Mouse (Mus musculus): ENCODE measurements around the gene Zc3h12c.

Zc3h12c gene

GRCm38 (mm10) chr9:52167084-52167483, 1.3 kb downstream of the Zc3h12c start:
- no peak for DNase-seq (ENCODE audit: low read depth, low spot score)

- no peak for DNase-seq (ENCODE audit: low read depth, low spot score)
Observed at GRCm38 (mm10) chr9:52165706-52166090, 2.7 kb downstream of the Zc3h12c start.

DNA sequence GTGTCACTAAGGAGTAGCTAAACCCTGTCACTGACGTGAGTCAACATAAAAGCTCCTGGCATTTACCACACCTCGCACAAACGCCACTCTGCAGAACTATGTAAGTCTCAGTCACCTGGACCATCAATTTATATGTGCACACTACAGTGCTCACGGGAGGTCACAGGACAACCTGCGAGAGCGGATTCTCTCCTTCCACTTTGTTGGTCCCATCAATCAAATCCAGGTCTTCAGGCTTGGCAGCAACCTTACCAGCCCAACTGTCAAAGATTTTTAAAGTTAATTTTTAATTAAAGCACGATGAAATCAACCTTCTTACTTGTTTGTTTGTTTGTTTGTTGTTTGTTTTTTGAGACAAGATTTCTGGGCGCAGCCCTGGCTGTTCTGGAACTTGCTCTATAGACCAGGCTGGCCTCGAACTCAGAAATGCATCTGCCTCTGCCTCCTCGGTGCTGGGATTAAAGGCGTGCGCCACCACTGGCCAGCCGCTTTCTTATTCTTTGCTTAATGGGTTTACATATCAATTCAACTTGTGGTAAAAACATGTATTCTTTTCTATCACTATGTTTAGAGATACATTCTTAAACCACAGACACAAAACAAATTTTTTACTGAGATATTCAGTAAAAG, 3.2 kb downstream of the Zc3h12c start:
- DNase-seq (ENCODE audit: low read depth, low spot score) = no peak

DNA sequence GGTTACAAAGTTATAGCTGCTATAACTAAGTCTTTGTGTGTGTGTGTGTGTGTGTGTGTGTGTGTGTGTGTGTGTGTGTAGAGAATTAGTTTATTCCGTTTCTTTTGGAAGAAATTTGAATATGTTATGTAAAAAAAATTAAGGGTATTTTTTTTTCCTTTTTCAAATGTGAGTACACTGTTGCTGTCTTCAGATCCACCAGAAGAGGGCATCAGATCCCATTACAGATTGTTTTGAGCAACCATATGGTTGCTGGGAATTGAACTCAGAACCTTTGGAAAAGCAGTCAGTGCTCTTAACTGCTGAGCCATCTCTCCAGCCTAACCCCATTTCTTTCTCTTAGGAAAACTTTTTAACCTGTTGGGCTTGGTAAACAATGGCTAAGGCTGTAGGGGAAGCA, 7.9 kb downstream of the Zc3h12c start:
- DNase-seq (ENCODE audit: low read depth, low spot score) = no peak

DNA sequence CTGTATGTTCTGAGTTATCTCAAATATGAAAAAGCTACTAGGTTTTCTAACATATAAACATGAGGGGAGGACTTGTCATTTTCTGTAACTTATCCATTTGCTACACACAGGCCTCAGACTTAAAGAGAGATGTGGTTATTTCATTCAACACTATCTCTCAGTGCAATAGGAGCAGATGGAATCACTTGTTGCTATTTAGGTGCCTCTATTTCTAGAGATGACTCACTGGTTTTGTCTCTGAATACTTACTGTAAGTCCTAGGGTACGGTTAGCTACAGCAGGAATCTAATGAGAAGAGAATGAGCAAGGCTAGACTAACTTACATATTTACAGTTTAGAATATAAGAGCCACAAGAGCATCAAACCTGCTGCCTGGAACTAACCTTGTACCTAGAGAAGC, 9.8 kb downstream of the Zc3h12c start:
- peak; percentile 86 for DNase-seq (ENCODE audit: low read depth, low spot score)

DNA sequence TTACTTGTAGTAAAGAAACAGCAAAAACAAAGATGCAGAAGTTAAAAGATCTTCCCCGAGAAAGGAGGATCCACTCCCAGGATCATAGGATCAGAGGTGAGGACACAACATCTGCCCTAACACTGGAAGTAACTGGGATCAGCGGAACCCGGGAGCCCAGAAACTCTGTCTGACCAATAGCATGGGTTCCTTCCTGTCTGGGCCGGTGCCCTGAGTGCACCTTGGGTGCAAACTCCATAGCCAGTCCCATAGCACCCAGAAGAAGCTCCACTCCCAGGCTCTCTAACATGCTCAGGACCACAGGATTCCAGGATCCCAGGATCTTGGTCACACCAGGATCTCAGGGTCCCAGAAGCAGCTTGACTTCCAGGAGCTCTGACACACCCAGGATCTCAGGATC, 13.0 kb downstream of the Zc3h12c start:
- no peak for DNase-seq (ENCODE audit: low read depth, low spot score)

- no peak for DNase-seq (ENCODE audit: low read depth, low spot score)
Observed at GRCm38 (mm10) chr9:52154253-52154652, 14.1 kb downstream of the Zc3h12c start.

DNA sequence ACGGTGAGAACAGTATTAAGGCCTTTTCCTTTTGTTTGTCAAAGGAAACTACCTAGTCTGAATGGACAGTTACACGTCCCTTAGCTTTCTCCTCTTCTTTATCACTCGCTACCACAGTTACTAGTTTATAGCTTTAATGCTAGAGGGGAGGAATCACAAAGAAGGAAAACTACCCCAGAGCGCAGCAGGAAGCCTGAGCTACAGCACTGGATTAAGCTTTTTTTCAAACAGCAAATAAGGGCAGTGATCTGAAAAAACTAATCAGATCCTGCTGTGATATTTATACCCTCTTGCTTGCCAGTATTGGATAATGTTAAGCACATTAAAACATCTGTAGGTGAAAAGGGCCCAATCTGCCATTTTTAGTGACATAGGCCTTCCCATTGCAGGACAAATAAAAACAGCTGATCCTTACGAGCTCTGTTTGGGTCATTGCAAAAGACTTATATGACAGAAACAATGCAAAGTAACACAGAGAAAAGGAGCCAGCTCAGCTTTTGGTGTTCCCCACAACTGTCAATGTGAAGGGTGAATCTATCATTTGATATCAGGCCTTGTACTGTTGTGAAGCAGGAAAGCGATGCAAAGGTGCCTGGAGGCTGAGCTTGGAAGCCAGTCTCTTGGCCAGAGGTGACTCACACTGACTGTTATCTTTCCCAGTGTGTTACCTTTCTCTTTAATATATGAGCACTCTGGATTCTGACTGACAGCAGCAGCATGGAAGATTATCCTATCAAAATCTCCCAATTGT, 16.1 kb downstream of the Zc3h12c start:
- DNase-seq (ENCODE audit: low read depth, low spot score) = no peak

- DNase-seq (ENCODE audit: low read depth, low spot score) = no peak
Observed at GRCm38 (mm10) chr9:52149768-52150167, 18.6 kb downstream of the Zc3h12c start.

DNA sequence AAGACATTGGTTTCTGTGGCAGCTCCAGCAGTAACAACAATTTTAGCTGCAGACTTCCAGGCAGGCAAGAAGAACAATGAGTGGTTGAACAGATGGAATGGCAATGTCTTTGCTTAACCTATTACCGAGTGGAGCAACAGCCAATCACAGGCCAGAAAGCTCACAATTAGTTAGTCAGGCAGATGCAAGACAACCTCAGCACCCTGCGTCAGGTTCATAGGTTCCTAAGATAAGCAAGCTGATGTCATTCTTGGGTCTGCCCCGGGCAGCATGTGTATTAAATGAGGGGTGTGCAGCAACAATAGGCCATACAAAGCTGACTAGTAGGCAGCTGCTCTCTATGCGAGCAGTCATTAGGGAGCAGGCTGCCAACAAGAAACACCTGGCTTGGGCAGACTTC, 19.1 kb downstream of the Zc3h12c start:
- peak; percentile 51 for DNase-seq (ENCODE audit: low read depth, low spot score)

- no peak for DNase-seq (ENCODE audit: low read depth, low spot score)
Observed at GRCm38 (mm10) chr9:52148831-52149230, 19.5 kb downstream of the Zc3h12c start.

GRCm38 (mm10) chr9:52148311-52148710, 20.1 kb downstream of the Zc3h12c start:
- no peak for DNase-seq (ENCODE audit: low read depth, low spot score)

DNA sequence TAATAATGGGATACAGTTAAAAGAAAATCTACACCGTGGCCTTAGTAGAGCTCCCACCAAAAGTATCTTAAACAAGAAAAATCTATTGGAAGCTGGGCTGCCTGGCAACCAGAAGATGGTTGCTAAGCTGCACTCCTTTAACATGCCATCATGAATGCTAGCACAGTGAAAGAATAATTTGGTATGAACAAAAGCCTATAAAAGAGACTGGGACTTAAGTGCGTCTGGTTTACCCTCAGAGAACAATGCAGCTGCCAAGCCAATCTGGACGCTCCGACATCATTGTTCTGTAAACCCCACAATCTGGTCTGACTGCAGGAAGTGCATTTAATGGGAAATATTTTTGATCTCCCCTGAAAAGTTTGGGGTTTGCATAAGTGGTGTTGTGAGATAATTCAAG, 22.1 kb downstream of the Zc3h12c start:
- DNase-seq (ENCODE audit: low read depth, low spot score) = peak; percentile 39

DNA sequence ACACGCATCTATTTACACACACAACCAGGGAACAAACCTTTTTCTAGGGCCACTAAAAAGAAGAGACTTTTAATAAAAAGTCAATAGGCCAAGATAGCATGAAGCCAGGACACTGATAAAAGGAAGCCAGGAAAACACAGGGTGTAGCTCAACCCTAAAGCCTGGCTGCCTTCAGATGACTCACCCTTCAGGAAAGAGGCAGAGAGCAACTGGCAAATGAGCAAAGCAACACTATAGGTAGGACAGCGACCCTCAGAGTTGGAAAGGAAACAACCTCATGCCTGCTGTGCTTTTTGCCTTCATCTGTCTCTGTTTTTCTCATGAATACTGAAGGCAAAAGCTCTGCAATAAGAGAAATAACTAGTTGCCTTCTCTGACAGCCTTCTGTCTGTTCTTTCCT, 35.6 kb downstream of the Zc3h12c start:
- DNase-seq (ENCODE audit: low read depth, low spot score) = peak; percentile 66

DNA sequence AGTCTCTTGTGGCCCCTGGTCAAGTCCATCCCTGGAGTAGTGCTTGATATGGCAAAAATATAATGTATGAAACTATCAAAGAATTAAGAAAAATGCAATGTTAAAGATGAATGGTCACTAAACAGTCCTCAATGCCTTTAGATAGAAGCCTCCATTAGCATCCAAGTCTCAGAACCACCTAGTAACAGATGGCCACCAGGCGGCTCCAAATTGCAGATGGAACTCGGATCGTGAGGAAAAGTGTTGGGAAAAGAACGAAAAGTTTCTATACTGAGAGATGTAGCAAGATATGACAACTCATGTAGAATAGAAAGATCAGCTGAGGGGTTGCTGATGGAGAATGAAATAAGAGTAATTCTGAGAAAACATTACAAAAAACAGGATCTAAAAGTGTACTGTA, 38.0 kb downstream of the Zc3h12c start:
- DNase-seq (ENCODE audit: low read depth, low spot score) = peak; percentile 52

GRCm38 (mm10) chr9:52125225-52125624, 43.1 kb downstream of the Zc3h12c start:
- DNase-seq (ENCODE audit: low read depth, low spot score) = no peak

DNA sequence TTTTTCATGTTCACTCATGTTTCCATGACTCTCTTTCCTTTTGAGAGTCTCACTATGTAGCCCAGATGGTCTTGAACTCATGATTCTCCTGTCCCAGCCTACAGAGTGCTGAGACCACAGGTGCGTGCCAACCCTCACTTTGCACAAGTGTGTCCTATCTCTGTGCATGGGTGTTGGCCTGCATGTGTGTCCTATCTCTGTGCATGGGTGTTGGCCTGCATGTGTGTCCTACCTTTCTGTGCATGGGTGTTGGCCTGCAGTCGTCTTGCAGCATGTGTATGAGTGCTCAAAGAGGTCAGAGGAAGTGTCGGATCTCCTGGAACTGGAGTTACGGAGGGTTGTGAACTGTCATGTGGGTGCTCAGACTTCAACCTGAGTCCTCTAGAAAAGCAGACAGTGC, 49.2 kb downstream of the Zc3h12c start:
- DNase-seq (ENCODE audit: low read depth, low spot score) = no peak

DNA sequence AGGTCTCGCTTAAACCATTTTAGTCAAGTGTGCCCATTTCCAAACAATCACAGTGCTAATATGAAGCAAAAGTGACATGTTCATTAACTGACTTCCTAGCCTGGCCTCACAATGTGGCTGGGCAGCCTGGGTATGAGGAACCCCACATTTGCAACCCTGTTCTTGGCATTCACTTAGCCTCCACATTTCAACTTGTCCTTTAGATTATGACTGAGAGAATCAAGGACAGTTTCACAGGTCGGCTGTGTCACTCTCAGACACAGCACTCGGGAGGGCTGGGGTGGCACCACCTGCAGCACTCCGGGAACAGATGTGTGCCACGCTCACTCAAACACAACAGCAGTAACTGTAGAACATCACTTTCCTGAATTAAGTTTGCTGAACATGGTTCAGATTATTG, 55.3 kb downstream of the Zc3h12c start:
- DNase-seq (ENCODE audit: low read depth, low spot score) = no peak

- DNase-seq (ENCODE audit: low read depth, low spot score) = no peak
Observed at GRCm38 (mm10) chr9:52110738-52111137, 57.6 kb downstream of the Zc3h12c start.

- DNase-seq (ENCODE audit: low read depth, low spot score) = no peak
Observed at GRCm38 (mm10) chr9:52107161-52107560, 61.2 kb downstream of the Zc3h12c start.

- peak; percentile 44 for DNase-seq (ENCODE audit: low read depth, low spot score)
Observed at GRCm38 (mm10) chr9:52105423-52105822, 62.9 kb downstream of the Zc3h12c start.

- no peak for DNase-seq (ENCODE audit: low read depth, low spot score)
Observed at GRCm38 (mm10) chr9:52104225-52104615, 64.2 kb downstream of the Zc3h12c start.

DNA sequence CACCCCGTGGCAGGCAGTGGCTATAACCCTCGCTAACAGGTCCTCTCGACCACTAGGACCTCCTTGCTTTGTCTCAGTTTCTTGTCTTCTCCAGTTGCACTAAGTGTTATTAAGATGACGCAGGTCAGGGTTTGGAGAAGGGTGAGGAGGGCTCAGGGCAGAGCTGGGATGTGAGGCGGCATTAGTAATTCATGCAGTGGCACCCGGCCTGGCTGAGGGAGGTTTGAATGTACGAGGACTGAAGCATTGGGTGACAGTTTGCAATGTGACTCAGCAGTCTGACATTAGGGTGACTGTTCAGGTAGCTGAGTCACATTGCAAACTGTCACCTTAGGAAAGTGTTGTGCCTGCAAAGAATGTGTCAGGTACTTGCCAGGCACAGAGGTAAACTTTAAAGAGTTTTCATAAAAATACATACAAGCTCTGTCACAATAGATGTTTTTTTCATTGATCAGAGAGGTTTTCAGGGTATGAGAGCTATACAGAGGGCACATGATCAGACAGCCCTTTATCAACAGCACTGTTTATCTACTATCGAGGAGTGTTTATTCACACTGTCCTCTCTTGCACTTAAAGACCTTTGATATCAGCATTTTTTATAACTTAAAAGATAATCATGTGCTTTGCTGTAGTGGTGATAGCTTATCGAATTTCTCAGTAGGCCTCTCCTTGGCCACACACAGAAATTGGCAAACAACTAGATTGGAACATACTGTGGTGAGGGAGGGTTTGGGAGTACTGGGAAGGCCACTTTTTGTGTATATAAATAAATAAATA, 64.7 kb downstream of the Zc3h12c start:
- peak; percentile 53 for DNase-seq (ENCODE audit: low read depth, low spot score)
